Comparison of ENCODE assay signal across 8 mouse cellular contexts in genomic region chr2:32637778-32638281, GRCm38 (mm10). TPM values are rescaled to one million over a fixed set of nuclear protein-coding genes. Genes with fewer than 3 reads are reported as not detected.
DNase-seq lines count a peak whose midpoint lies in the region; ATAC-seq and TF ChIP-seq lines count a peak whose summit lies in the region.

No protein-coding gene starts in this region.

- H3K27ac ChIP-seq in forebrain, embryonic 14.5 days (ENCODE audit: low read depth, low read length), result 0 out of 2 replicates have a peak overlapping the region, but pooled peaks have one; percentile 9
- H3K27ac ChIP-seq in forebrain, embryonic 15.5 days (replicated peaks), result no peak overlapping the region
- no peak overlapping the region for H3K27ac ChIP-seq in embryonic facial prominence, embryonic 14.5 days (replicated peaks; ENCODE audit: low read depth, low read length)
- H3K27ac ChIP-seq in hindbrain, postnatal 0 days, result no peak overlapping the region; the same call in 1 of the 2 replicates
- H3K27ac ChIP-seq in liver, embryonic 12.5 days, result 0 out of 2 replicates have a peak overlapping the region, but pooled peaks have one; percentile 12
- 0 out of 2 replicates have a peak overlapping the region, but pooled peaks have one; percentile 5 for H3K27ac ChIP-seq in small intestine, adult 2 months (ENCODE audit: insufficient read depth, low read depth, low read length)

- H3K27me3 ChIP-seq in forebrain, embryonic 14.5 days (replicated peaks; ENCODE audit: control insufficient read depth, insufficient read depth, low read length), result no peaks in the 10 kb centered on the region
- H3K27me3 ChIP-seq in forebrain, embryonic 15.5 days, result no peaks in the 10 kb centered on the region
- H3K27me3 ChIP-seq in embryonic facial prominence, embryonic 14.5 days (replicated peaks; ENCODE audit: control insufficient read depth, insufficient read depth, low read length), result no peaks in the 10 kb centered on the region
- H3K27me3 ChIP-seq in hindbrain, postnatal 0 days (ENCODE audit: insufficient read depth, low read length), result no peaks in the 10 kb centered on the region
- H3K27me3 ChIP-seq in liver, embryonic 12.5 days (replicated peaks), result no peaks in the 10 kb centered on the region
- no peaks in the 10 kb centered on the region for H3K27me3 ChIP-seq in small intestine, adult 2 months (ENCODE audit: control insufficient read depth, insufficient read depth, low read length)

- H3K9ac ChIP-seq in forebrain, embryonic 14.5 days (ENCODE audit: low read length), result peak overlapping the region; percentile 17; the same call in 1 of the 2 replicates
- no peak overlapping the region for H3K9ac ChIP-seq in forebrain, embryonic 15.5 days (replicated peaks)
- no peak overlapping the region for H3K9ac ChIP-seq in embryonic facial prominence, embryonic 14.5 days (ENCODE audit: low read depth, low read length)
- no peak overlapping the region for H3K9ac ChIP-seq in hindbrain, postnatal 0 days (replicated peaks; ENCODE audit: low read length)
- H3K9ac ChIP-seq in liver, embryonic 12.5 days, result no peak overlapping the region; the same call in 1 of the 2 replicates

- WGBS in forebrain, embryonic 14.5 days, result 58% methylated on average over 11 of the region's 11 CpGs
- 57% methylated on average over 11 of the region's 11 CpGs for WGBS in forebrain, embryonic 15.5 days
- 29% methylated on average over 11 of the region's 11 CpGs for WGBS in embryonic facial prominence, embryonic 14.5 days
- 41% methylated on average over 11 of the region's 11 CpGs for WGBS in hindbrain, postnatal 0 days
- 26% methylated on average over 11 of the region's 11 CpGs for WGBS in liver, embryonic 12.5 days (ENCODE audit: insufficient replicate concordance)
- WGBS in small intestine, adult 2 months, result 49% methylated on average over 11 of the region's 11 CpGs

- TF ChIP-seq POLR2A in small intestine, adult 2 months (IDR thresholded peaks at IDR 0.05; ENCODE audit: low read depth, low read length), result no peak

- no peak overlapping the region for H3K4me3 ChIP-seq in forebrain, embryonic 14.5 days (ENCODE audit: low read depth, low read length)
- H3K4me3 ChIP-seq in forebrain, embryonic 15.5 days, result no peak overlapping the region
- no peak overlapping the region for H3K4me3 ChIP-seq in embryonic facial prominence, embryonic 14.5 days (ENCODE audit: low read depth, low read length)
- H3K4me3 ChIP-seq in hindbrain, postnatal 0 days (ENCODE audit: low read length), result no peak overlapping the region
- no peak overlapping the region for H3K4me3 ChIP-seq in liver, embryonic 12.5 days
- H3K4me3 ChIP-seq in small intestine, adult 2 months (ENCODE audit: low read depth, low read length), result no peak overlapping the region

- no peak overlapping the region for H3K4me2 ChIP-seq in forebrain, embryonic 14.5 days (ENCODE audit: low read length)
- H3K4me2 ChIP-seq in forebrain, embryonic 15.5 days (replicated peaks), result no peak overlapping the region
- H3K4me2 ChIP-seq in embryonic facial prominence, embryonic 14.5 days (ENCODE audit: low read depth, low read length), result no peak overlapping the region
- H3K4me2 ChIP-seq in hindbrain, postnatal 0 days (ENCODE audit: low read depth, low read length), result no peak overlapping the region
- H3K4me2 ChIP-seq in liver, embryonic 12.5 days, result no peak overlapping the region

- no peak for DNase-seq in forebrain, embryonic 14.5 days (ENCODE audit: low spot score)
- peak; percentile 62 for DNase-seq in embryonic facial prominence, embryonic 14.5 days (ENCODE audit: low spot score)
- DNase-seq in hindbrain, postnatal 0 days (ENCODE audit: low spot score), result no peak
- no peak for DNase-seq in cerebellum, postnatal 4 days (ENCODE audit: low spot score in 2 of 2)

- no peaks in the 10 kb centered on the region for H3K4me1 ChIP-seq in forebrain, embryonic 14.5 days (ENCODE audit: control insufficient read depth, insufficient read depth, low read length)
- H3K4me1 ChIP-seq in forebrain, embryonic 15.5 days, result no peaks in the 10 kb centered on the region
- H3K4me1 ChIP-seq in embryonic facial prominence, embryonic 14.5 days (ENCODE audit: control insufficient read depth, insufficient read depth, low read length), result peaks cover 5% of the 10 kb centered on the region
- H3K4me1 ChIP-seq in hindbrain, postnatal 0 days (ENCODE audit: insufficient read depth, low read length), result no peaks in the 10 kb centered on the region
- peaks cover 24% of the 10 kb centered on the region for H3K4me1 ChIP-seq in liver, embryonic 12.5 days
- peaks cover 6% of the 10 kb centered on the region for H3K4me1 ChIP-seq in small intestine, adult 2 months (ENCODE audit: control insufficient read depth, insufficient read depth, insufficient read length, low read length)

- TF ChIP-seq CTCF in hindbrain, postnatal 0 days (IDR thresholded peaks at IDR 0.05; ENCODE audit: low read depth), result no peak
- TF ChIP-seq CTCF in small intestine, adult 2 months (IDR thresholded peaks at IDR 0.05; ENCODE audit: extremely low read depth, insufficient read length, insufficient replicate concordance, low read depth, low read length), result no peak

- H3K36me3 ChIP-seq in forebrain, embryonic 14.5 days (ENCODE audit: control insufficient read depth, insufficient read depth, low read length), result peaks cover 9% of the 10 kb centered on the region; the same call in 1 of the 2 replicates
- H3K36me3 ChIP-seq in forebrain, embryonic 15.5 days, result peaks cover 6% of the 10 kb centered on the region; the same call in 1 of the 2 replicates
- no peaks in the 10 kb centered on the region for H3K36me3 ChIP-seq in embryonic facial prominence, embryonic 14.5 days (ENCODE audit: control insufficient read depth, insufficient read depth, low read length)
- no peaks in the 10 kb centered on the region for H3K36me3 ChIP-seq in hindbrain, postnatal 0 days (ENCODE audit: insufficient read depth, low read length)
- H3K36me3 ChIP-seq in liver, embryonic 12.5 days, result no peaks in the 10 kb centered on the region
- H3K36me3 ChIP-seq in small intestine, adult 2 months (ENCODE audit: control insufficient read depth, insufficient read depth, low read length), result no peaks in the 10 kb centered on the region

- ATAC-seq in forebrain, embryonic 14.5 days, result no peak
- ATAC-seq in forebrain, embryonic 15.5 days (replicated peaks), result no peak
- peak; percentile 47; the same call in 1 of the 2 replicates for ATAC-seq in embryonic facial prominence, embryonic 14.5 days (ENCODE audit: low read depth)
- 0 out of 2 replicates have a peak, but pooled peaks have one; percentile 46 for ATAC-seq in hindbrain, postnatal 0 days
- peak; percentile 69 for ATAC-seq in liver, embryonic 12.5 days
- no peak for ATAC-seq in cerebellum, adult (ENCODE audit: insufficient number of reproducible peaks, low FRiP score, low TSS enrichment)

- H3K9me3 ChIP-seq in forebrain, embryonic 14.5 days (replicated peaks; ENCODE audit: control insufficient read depth, low read length), result no peaks in the 10 kb centered on the region
- H3K9me3 ChIP-seq in forebrain, embryonic 15.5 days, result no peaks in the 10 kb centered on the region
- H3K9me3 ChIP-seq in embryonic facial prominence, embryonic 14.5 days (ENCODE audit: control insufficient read depth, low read length), result no peaks in the 10 kb centered on the region
- no peaks in the 10 kb centered on the region for H3K9me3 ChIP-seq in hindbrain, postnatal 0 days (ENCODE audit: low read length)
- no peaks in the 10 kb centered on the region for H3K9me3 ChIP-seq in liver, embryonic 12.5 days (replicated peaks)

RNA-seq across cellular contexts. Expression of gene Eng, which starts 8.6 kb away (rescaled TPM):
- 15.0 and 23.1 TPM in 2 replicates for polyA plus RNA-seq in forebrain, embryonic 14.5 days (2014; fragmentation: Nextera tagmentation; extraction: Ambion mirVana)
- polyA plus RNA-seq in forebrain, embryonic 15.5 days (2015; fragmentation: Nextera tagmentation; extraction: Ambion mirVana), result 23.4 and 25.1 TPM in 2 replicates
- polyA plus RNA-seq in embryonic facial prominence, embryonic 14.5 days (2014; fragmentation: Nextera tagmentation; extraction: Ambion mirVana), result 57.9 and 64.3 TPM in 2 replicates
- total RNA-seq in hindbrain, postnatal 0 days (2014; rRNA removed), result 23.7 and 24.1 TPM in 2 replicates
- polyA plus RNA-seq in hindbrain, postnatal 0 days (2015; fragmentation: Nextera tagmentation; extraction: Ambion mirVana), result 23.7 and 23.8 TPM in 2 replicates
- 32.4 and 35.4 TPM in 2 replicates for polyA plus RNA-seq in liver, embryonic 12.5 days (2016; fragmentation: Nextera tagmentation; extraction: Ambion mirVana)
- polyA plus RNA-seq in small intestine, adult 2 months (2012; rRNA removed), result 36.8 and 54.4 TPM in 2 replicates

RNA-seq across cellular contexts. Expression of gene Ak1, which starts 16.3 kb away (rescaled TPM):
- polyA plus RNA-seq in forebrain, embryonic 14.5 days (2014; fragmentation: Nextera tagmentation; extraction: Ambion mirVana), result 60.3 and 65.9 TPM in 2 replicates
- polyA plus RNA-seq in forebrain, embryonic 15.5 days (2015; fragmentation: Nextera tagmentation; extraction: Ambion mirVana), result 74.1 and 79.6 TPM in 2 replicates
- polyA plus RNA-seq in embryonic facial prominence, embryonic 14.5 days (2014; fragmentation: Nextera tagmentation; extraction: Ambion mirVana), result 97.8 and 125 TPM in 2 replicates
- 89.8 and 92.2 TPM in 2 replicates for total RNA-seq in hindbrain, postnatal 0 days (2014; rRNA removed)
- polyA plus RNA-seq in hindbrain, postnatal 0 days (2015; fragmentation: Nextera tagmentation; extraction: Ambion mirVana), result 103 and 106 TPM in 2 replicates
- 2.6 TPM in 2 replicates for polyA plus RNA-seq in liver, embryonic 12.5 days (2016; fragmentation: Nextera tagmentation; extraction: Ambion mirVana)
- polyA plus RNA-seq in small intestine, adult 2 months (2012; rRNA removed), result 3.4 and 3.7 TPM in 2 replicates

RNA-seq across cellular contexts. Expression of gene St6galnac6, which starts 38.3 kb away (rescaled TPM):
- polyA plus RNA-seq in forebrain, embryonic 14.5 days (2014; fragmentation: Nextera tagmentation; extraction: Ambion mirVana), result 4.7 and 5.7 TPM in 2 replicates
- 16.6 and 19.3 TPM in 2 replicates for polyA plus RNA-seq in forebrain, embryonic 15.5 days (2015; fragmentation: Nextera tagmentation; extraction: Ambion mirVana)
- 11.1 and 12.1 TPM in 2 replicates for polyA plus RNA-seq in embryonic facial prominence, embryonic 14.5 days (2014; fragmentation: Nextera tagmentation; extraction: Ambion mirVana)
- total RNA-seq in hindbrain, postnatal 0 days (2014; rRNA removed), result 87.0 and 114 TPM in 2 replicates
- 39.5 and 40.9 TPM in 2 replicates for polyA plus RNA-seq in hindbrain, postnatal 0 days (2015; fragmentation: Nextera tagmentation; extraction: Ambion mirVana)
- polyA plus RNA-seq in liver, embryonic 12.5 days (2016; fragmentation: Nextera tagmentation; extraction: Ambion mirVana), result 14.5 and 15.4 TPM in 2 replicates
- 12.5 and 18.2 TPM in 2 replicates for polyA plus RNA-seq in small intestine, adult 2 months (2012; rRNA removed)

RNA-seq across cellular contexts. Expression of gene St6galnac4, which starts 50.9 kb away (rescaled TPM):
- polyA plus RNA-seq in forebrain, embryonic 14.5 days (2014; fragmentation: Nextera tagmentation; extraction: Ambion mirVana), result 18.7 and 21.4 TPM in 2 replicates
- polyA plus RNA-seq in forebrain, embryonic 15.5 days (2015; fragmentation: Nextera tagmentation; extraction: Ambion mirVana), result 25.9 and 26.4 TPM in 2 replicates
- polyA plus RNA-seq in embryonic facial prominence, embryonic 14.5 days (2014; fragmentation: Nextera tagmentation; extraction: Ambion mirVana), result 39.4 and 41.0 TPM in 2 replicates
- 66.9 and 75.7 TPM in 2 replicates for total RNA-seq in hindbrain, postnatal 0 days (2014; rRNA removed)
- polyA plus RNA-seq in hindbrain, postnatal 0 days (2015; fragmentation: Nextera tagmentation; extraction: Ambion mirVana), result 45.6 and 47.5 TPM in 2 replicates
- 17.5 and 18.9 TPM in 2 replicates for polyA plus RNA-seq in liver, embryonic 12.5 days (2016; fragmentation: Nextera tagmentation; extraction: Ambion mirVana)
- 9.1 and 9.6 TPM in 2 replicates for polyA plus RNA-seq in small intestine, adult 2 months (2012; rRNA removed)

Comparison
In these comparisons a context has a peak if more than half of its experiments do, and no peak if none do; other contexts are left out.
1. H3K27ac ChIP-seq: peak in forebrain, embryonic 14.5 days (single experiment), liver, embryonic 12.5 days (single experiment) and small intestine, adult 2 months (single experiment); none in forebrain, embryonic 15.5 days (single experiment), embryonic facial prominence, embryonic 14.5 days (single experiment) and hindbrain, postnatal 0 days (single experiment).
2. ATAC-seq: peak in embryonic facial prominence, embryonic 14.5 days (single experiment), hindbrain, postnatal 0 days (single experiment) and liver, embryonic 12.5 days (single experiment); none in forebrain, embryonic 14.5 days (single experiment), forebrain, embryonic 15.5 days (single experiment) and cerebellum, adult (single experiment).
3. RNA of gene Ak1, which starts 16.3 kb away (polyA plus RNA-seq): 97.8 to 125 TPM in embryonic facial prominence, embryonic 14.5 days, 103 to 106 TPM in hindbrain, postnatal 0 days, 74.1 to 79.6 TPM in forebrain, embryonic 15.5 days and 60.3 to 65.9 TPM in forebrain, embryonic 14.5 days; 3.4 to 3.7 TPM in small intestine, adult 2 months and 2.6 TPM in liver, embryonic 12.5 days; every median in the first group is over 10 times any median in the second.